ENCODE assay signal across 29 mouse cellular contexts in the genomic region with DNA sequence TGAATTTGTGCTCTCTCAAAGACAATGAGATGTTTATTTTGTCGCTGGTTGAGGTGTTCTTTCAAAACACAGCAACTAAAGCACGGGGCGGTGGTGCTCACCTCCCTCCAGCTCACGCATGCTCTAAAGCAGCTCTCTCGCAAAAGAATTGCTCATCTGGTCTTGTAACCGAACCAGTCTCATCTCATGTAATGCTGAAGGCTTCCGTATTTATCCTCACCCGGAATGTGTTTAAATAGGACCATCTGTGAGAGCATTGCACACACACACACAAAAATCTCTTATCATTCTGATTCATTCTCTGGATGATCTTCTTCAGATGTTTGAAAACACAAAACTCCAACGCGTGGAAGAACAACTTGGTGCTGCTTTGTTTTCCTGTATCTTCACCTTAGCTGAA.
DNase-seq lines count a peak whose midpoint lies in the region; ATAC-seq and TF ChIP-seq lines count a peak whose summit lies in the region.
"Had no signal": no experiment of that assay in that cellular context is flagged by ENCODE, and none has a peak within 500 bp of the region (broad histone marks: within the 10 kb centered on the region; RNA-seq: fewer than 3 reads in every experiment).

No protein-coding gene starts in this region.

- TF ChIP-seq CTCF in hindbrain, postnatal 0 days (IDR thresholded peaks at IDR 0.05; ENCODE audit: low read depth): no peak

- H3K27ac ChIP-seq in forebrain, embryonic 15.5 days (replicated peaks): peak overlapping the region; percentile 19; the same call in 1 of the 2 replicates
- H3K27ac ChIP-seq in forebrain, embryonic 13.5 days: no peak overlapping the region
- peak overlapping the region; percentile 38; the same call in 1 of the 2 replicates for H3K27ac ChIP-seq in hindbrain, postnatal 0 days
- no peak overlapping the region for H3K27ac ChIP-seq in hindbrain, embryonic 13.5 days
- H3K27ac ChIP-seq: embryonic facial prominence, embryonic 12.5 days; embryonic facial prominence, embryonic 15.5 days; heart, adult 2 months; heart, embryonic 10.5 days; heart, embryonic 13.5 days; hindbrain, embryonic 15.5 days; intestine, embryonic 15.5 days had no signal

- no peak overlapping the region for H3K9ac ChIP-seq in forebrain, embryonic 15.5 days (replicated peaks)
- no peak overlapping the region for H3K9ac ChIP-seq in forebrain, embryonic 13.5 days
- H3K9ac ChIP-seq in hindbrain, postnatal 0 days (replicated peaks; ENCODE audit: low read length): no peak overlapping the region
- no peak overlapping the region for H3K9ac ChIP-seq in hindbrain, embryonic 13.5 days
- H3K9ac ChIP-seq: embryonic facial prominence, embryonic 12.5 days; embryonic facial prominence, embryonic 15.5 days; heart, embryonic 13.5 days; hindbrain, embryonic 15.5 days; intestine, embryonic 15.5 days had no signal

- no peak overlapping the region for H3K4me2 ChIP-seq in forebrain, embryonic 15.5 days (replicated peaks)
- no peak overlapping the region for H3K4me2 ChIP-seq in forebrain, embryonic 13.5 days
- no peak overlapping the region for H3K4me2 ChIP-seq in hindbrain, postnatal 0 days (ENCODE audit: low read depth, low read length)
- no peak overlapping the region for H3K4me2 ChIP-seq in hindbrain, embryonic 13.5 days
- H3K4me2 ChIP-seq: embryonic facial prominence, embryonic 12.5 days; embryonic facial prominence, embryonic 15.5 days; heart, embryonic 13.5 days; hindbrain, embryonic 15.5 days; intestine, embryonic 15.5 days had no signal

- intact Hi-C loops in left cerebral cortex, postnatal 25 days (cut with DNase I): no loop called here
- intact Hi-C loops in left cerebral cortex, postnatal 10 days (cut with DNase I): loop anchor here (5.0 kb wide), 1 partner anchor 137 kb away; a partner anchor contains a TSS

- no peaks in the 10 kb centered on the region for H3K36me3 ChIP-seq in forebrain, embryonic 15.5 days
- H3K36me3 ChIP-seq in forebrain, embryonic 13.5 days (ENCODE audit: poor library complexity, severe bottlenecking): no peaks in the 10 kb centered on the region
- no peaks in the 10 kb centered on the region for H3K36me3 ChIP-seq in hindbrain, postnatal 0 days (ENCODE audit: insufficient read depth, low read length)
- no peaks in the 10 kb centered on the region for H3K36me3 ChIP-seq in hindbrain, embryonic 13.5 days
- H3K36me3 ChIP-seq: embryonic facial prominence, embryonic 12.5 days; embryonic facial prominence, embryonic 15.5 days; G1E; heart, embryonic 10.5 days; heart, embryonic 13.5 days; hindbrain, embryonic 15.5 days; intestine, embryonic 15.5 days had no signal

- no peak for ATAC-seq in forebrain, embryonic 15.5 days (replicated peaks)
- no peak for ATAC-seq in forebrain, embryonic 13.5 days
- ATAC-seq in hindbrain, postnatal 0 days: no peak
- ATAC-seq in hindbrain, embryonic 13.5 days (ENCODE audit: low FRiP score): no peak
- ATAC-seq: intestine, embryonic 15.5 days; Patski had no signal

- no peak overlapping the region for H3K4me3 ChIP-seq in forebrain, embryonic 15.5 days
- H3K4me3 ChIP-seq in forebrain, embryonic 13.5 days: no peak overlapping the region
- H3K4me3 ChIP-seq in hindbrain, postnatal 0 days (ENCODE audit: low read length): no peak overlapping the region
- H3K4me3 ChIP-seq in hindbrain, embryonic 13.5 days: no peak overlapping the region
- H3K4me3 ChIP-seq: embryonic facial prominence, embryonic 12.5 days; embryonic facial prominence, embryonic 15.5 days; heart, adult 2 months; heart, embryonic 10.5 days; heart, embryonic 13.5 days; hindbrain, embryonic 15.5 days; intestine, embryonic 15.5 days had no signal

- WGBS in forebrain, embryonic 15.5 days: 80% methylated on average over 10 of the region's 10 CpGs
- 89% methylated on average over 10 of the region's 10 CpGs for WGBS in forebrain, embryonic 13.5 days
- WGBS in hindbrain, postnatal 0 days: 88% methylated on average over 10 of the region's 10 CpGs
- 86% methylated on average over 10 of the region's 10 CpGs for WGBS in hindbrain, embryonic 13.5 days

- no peaks in the 10 kb centered on the region for H3K9me3 ChIP-seq in forebrain, embryonic 15.5 days
- H3K9me3 ChIP-seq in forebrain, embryonic 13.5 days (replicated peaks): no peaks in the 10 kb centered on the region
- no peaks in the 10 kb centered on the region for H3K9me3 ChIP-seq in hindbrain, postnatal 0 days (ENCODE audit: low read length)
- no peaks in the 10 kb centered on the region for H3K9me3 ChIP-seq in hindbrain, embryonic 13.5 days
- H3K9me3 ChIP-seq: embryonic facial prominence, embryonic 12.5 days; embryonic facial prominence, embryonic 15.5 days; G1E; heart, embryonic 10.5 days; heart, embryonic 13.5 days; hindbrain, embryonic 15.5 days; intestine, embryonic 15.5 days had no signal

- peaks cover 20% of the 10 kb centered on the region for H3K4me1 ChIP-seq in forebrain, embryonic 15.5 days
- peaks cover 24% of the 10 kb centered on the region for H3K4me1 ChIP-seq in forebrain, embryonic 13.5 days
- peaks cover 18% of the 10 kb centered on the region; the same call in 1 of the 2 replicates for H3K4me1 ChIP-seq in hindbrain, postnatal 0 days (ENCODE audit: insufficient read depth, low read length)
- peaks cover 26% of the 10 kb centered on the region for H3K4me1 ChIP-seq in hindbrain, embryonic 13.5 days (replicated peaks)

- no peak for DNase-seq in hindbrain, postnatal 0 days (ENCODE audit: low spot score)
- peak; percentile 31 to 53 for DNase-seq in left cerebral cortex, postnatal 25 days (ENCODE audit: low spot score in 2 of 2)
- no peak for DNase-seq in left cerebral cortex, postnatal 10 days (ENCODE audit: extremely low spot score in 1 of 2, low spot score in 2 of 2)
- DNase-seq in brain, adult 2 months (ENCODE audit: low read depth, low spot score): peak; percentile 51
- no peak for DNase-seq in retina, postnatal 1 day
- DNase-seq: adrenal gland, postnatal 10 days; adrenal gland, postnatal 36 days; B cell, adult 2 months; cerebellum, adult 11 months; cerebellum, adult 2 months; cerebellum, adult 9-11 months; cerebellum, postnatal 25 days; gastrocnemius, postnatal 10 days; gastrocnemius, postnatal 36 days; heart, adult 2 months; heart, postnatal 14 days; heart, postnatal 4 days had no signal

- no peaks in the 10 kb centered on the region for H3K27me3 ChIP-seq in forebrain, embryonic 15.5 days
- H3K27me3 ChIP-seq in forebrain, embryonic 13.5 days: 0 out of 2 replicates have a peak, but pooled peaks cover 3% of the 10 kb centered on the region
- H3K27me3 ChIP-seq in hindbrain, postnatal 0 days (ENCODE audit: insufficient read depth, low read length): no peaks in the 10 kb centered on the region
- no peaks in the 10 kb centered on the region for H3K27me3 ChIP-seq in hindbrain, embryonic 13.5 days
- H3K27me3 ChIP-seq: CH12.LX; embryonic facial prominence, embryonic 12.5 days; embryonic facial prominence, embryonic 15.5 days; hindbrain, embryonic 15.5 days; intestine, embryonic 15.5 days; Patski had no signal

Comparison
In these comparisons a context has a peak if more than half of its experiments do, and no peak if none do; other contexts are left out.
1. H3K27ac ChIP-seq: peak in forebrain, embryonic 15.5 days (single experiment) and hindbrain, postnatal 0 days (single experiment); none in forebrain, embryonic 13.5 days (single experiment) and hindbrain, embryonic 13.5 days (single experiment).
2. DNase-seq: peak in left cerebral cortex, postnatal 25 days (2 of 2) and brain, adult 2 months (single experiment); none in hindbrain, postnatal 0 days (single experiment), left cerebral cortex, postnatal 10 days (0 of 2) and retina, postnatal 1 day (single experiment).